Mouse (Mus musculus): Measurements from ENCODE around the gene Nav1.

DNA sequence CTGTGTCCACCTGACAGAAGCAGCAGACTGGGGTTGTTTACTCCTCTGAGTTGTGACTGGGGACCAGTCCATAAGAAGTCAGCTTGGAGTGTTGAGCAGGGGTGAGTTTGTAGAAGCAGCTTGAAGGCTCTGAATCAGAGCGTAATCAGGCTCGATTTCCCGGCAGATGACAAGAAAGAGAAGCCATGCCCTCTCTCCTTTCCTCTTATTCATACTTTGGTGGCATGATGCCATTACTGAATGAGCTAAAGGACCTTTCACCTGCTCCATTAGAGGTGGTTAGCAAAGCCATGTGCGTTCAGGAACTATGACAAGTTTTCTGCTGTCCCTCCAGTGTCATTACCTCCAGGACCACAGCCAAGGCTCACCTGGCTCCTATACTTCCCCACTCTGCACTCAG is 2.5 kb upstream of the Nav1 start:
- no peak for TF ChIP-seq EP300 (IDR thresholded peaks at IDR 0.05; ENCODE audit: insufficient read depth, low read depth, low read length)
- no peak for TF ChIP-seq CTCF (IDR thresholded peaks at IDR 0.05; ENCODE audit: low read depth, low read length)
- no peak for TF ChIP-seq POLR2A (IDR thresholded peaks at IDR 0.05; ENCODE audit: insufficient read depth, low read length)
